Mouse (Mus musculus): Measurements from ENCODE around the gene Vwa5b2. TPM values are rescaled to one million over a fixed set of nuclear protein-coding genes. Genes with fewer than 3 reads are reported as not detected.

The Vwa5b2 gene
- polyA plus RNA-seq, 1 experiment, result 0.15 TPM

- TF ChIP-seq CTCF (IDR thresholded peaks at IDR 0.05; ENCODE audit: borderline replicate concordance, control insufficient read depth, extremely low read depth, insufficient read depth, low read length, poor library complexity), result no peak
- no peak for TF ChIP-seq POLR2A (IDR thresholded peaks at IDR 0.05; ENCODE audit: control insufficient read depth, extremely low read depth, insufficient read depth, low read length, poor library complexity)
- Histone ChIP-seq H3K36me3 (ENCODE audit: control insufficient read depth, insufficient read depth, low read length) (peaks cover 17% of the 10 kb centered on the region), H3K27ac (ENCODE audit: control insufficient read depth, insufficient read depth, low read length) (no peak overlapping the region), H3K4me1 (replicated peaks; ENCODE audit: control insufficient read depth, insufficient read depth, low read length) (peaks cover 3% of the 10 kb centered on the region), H3K4me3 (ENCODE audit: control insufficient read depth, insufficient read depth, low read length) (peak overlapping the region; percentile 89), H3K27me3 (ENCODE audit: control insufficient read depth, insufficient read depth, low read length) (no peaks in the 10 kb centered on the region)
- 9% methylated on average over 12 of the region's 12 CpGs for WGBS
- no peak for DNase-seq
Observed at GRCm38 (mm10) chr16:20651947-20652310, 62.7 kb downstream of the Vwa5b2 start.

- Histone ChIP-seq H3K27ac (ENCODE audit: control insufficient read depth, insufficient read depth, low read length) (no peak overlapping the region), H3K36me3 (ENCODE audit: control insufficient read depth, insufficient read depth, low read length) (peaks cover 31% of the 10 kb centered on the region), H3K4me3 (ENCODE audit: control insufficient read depth, insufficient read depth, low read length) (no peak overlapping the region), H3K27me3 (ENCODE audit: control insufficient read depth, insufficient read depth, low read length) (no peaks in the 10 kb centered on the region), H3K4me1 (replicated peaks; ENCODE audit: control insufficient read depth, insufficient read depth, low read length) (peaks cover 3% of the 10 kb centered on the region)
- no peak for DNase-seq
- TF ChIP-seq CTCF (IDR thresholded peaks at IDR 0.05; ENCODE audit: borderline replicate concordance, control insufficient read depth, extremely low read depth, insufficient read depth, low read length, poor library complexity) (no peak), POLR2A (IDR thresholded peaks at IDR 0.05; ENCODE audit: control insufficient read depth, extremely low read depth, insufficient read depth, low read length, poor library complexity) (no peak)
- 69% methylated on average over 2 of the region's 2 CpGs for WGBS
Observed at GRCm38 (mm10) chr16:20653315-20653714, 64.0 kb downstream of the Vwa5b2 start.

Other genes starting within 250 kb of the Vwa5b2 start
- 244 and 275 TPM in 2 replicates for gene Abcc5, start 163.1 kb upstream of the Vwa5b2 start, polyA plus RNA-seq (2012; rRNA removed)
- gene Eif2b5, start 90.7 kb upstream of the Vwa5b2 start, polyA plus RNA-seq (2012; rRNA removed), result 40.7 and 44.7 TPM in 2 replicates
- 42.7 and 49.5 TPM in 2 replicates for gene Dvl3, start 72.5 kb upstream of the Vwa5b2 start, polyA plus RNA-seq (2012; rRNA removed)
- 512 and 578 TPM in 2 replicates for gene Ap2m1, start 54.0 kb upstream of the Vwa5b2 start, polyA plus RNA-seq (2012; rRNA removed)
- 60.9 and 70.8 TPM in 2 replicates for gene Abcf3, start 40.9 kb upstream of the Vwa5b2 start, polyA plus RNA-seq (2012; rRNA removed)
- gene Eef1akmt4, start 22.1 kb downstream of the Vwa5b2 start, polyA plus RNA-seq (2012; rRNA removed), result 21.3 and 24.0 TPM in 2 replicates
- gene Gm49333, start 22.1 kb downstream of the Vwa5b2 start, polyA plus RNA-seq (2012; rRNA removed), result not detected in 2 replicates
- gene Alg3, start 22.3 kb downstream of the Vwa5b2 start, polyA plus RNA-seq (2012; rRNA removed), result 35.0 and 35.4 TPM in 2 replicates
- gene Camk2n2, start 31.8 kb downstream of the Vwa5b2 start, polyA plus RNA-seq (2012; rRNA removed), result 3.5 TPM in 2 replicates
- gene Ece2, start 40.4 kb downstream of the Vwa5b2 start, polyA plus RNA-seq (2012; rRNA removed), result 0.32 and 0.42 TPM in 2 replicates
- 101 and 104 TPM in 2 replicates for gene Psmd2, start 62.2 kb downstream of the Vwa5b2 start, polyA plus RNA-seq (2012; rRNA removed)
- gene Eif4g1, start 78.8 kb downstream of the Vwa5b2 start, polyA plus RNA-seq (2012; rRNA removed), result 618 and 639 TPM in 2 replicates
- 6.9 and 8.9 TPM in 2 replicates for gene Fam131a, start 103.8 kb downstream of the Vwa5b2 start, polyA plus RNA-seq (2012; rRNA removed)
- gene Polr2h, start 128.2 kb downstream of the Vwa5b2 start, polyA plus RNA-seq (2012; rRNA removed), result 24.7 and 32.9 TPM in 2 replicates
- gene Clcn2, start 128.3 kb downstream of the Vwa5b2 start, polyA plus RNA-seq (2012; rRNA removed), result 40.5 and 42.1 TPM in 2 replicates
- 3.6 and 3.7 TPM in 2 replicates for gene Chrd, start 143.7 kb downstream of the Vwa5b2 start, polyA plus RNA-seq (2012; rRNA removed)
- gene Thpo, start 145.0 kb downstream of the Vwa5b2 start, polyA plus RNA-seq (2012; rRNA removed), result 0.69 and 1.0 TPM in 2 replicates

Measured in thymus, adult 2 months (tissue).